Mouse (Mus musculus) limb, embryonic 12.5 days (tissue): Measurements from ENCODE around the gene Dyrk3. TPM values are rescaled to one million over a fixed set of nuclear protein-coding genes. Genes with fewer than 3 reads are reported as not detected.

ENCODE experiments used
- ATAC-seq: fragments of 200-750 bp; cut with Nextera tagmentation; 2 replicates; pipeline ENCODE4 v1.8.0; 2017; ENCODE audit warnings: low read depth, moderate TSS enrichment; ENCODE audit not compliant: insufficient number of reproducible peaks, insufficient read depth, low FRiP score, low TSS enrichment
- H3K27ac ChIP-seq: fragments of 300-500 bp; sonication (generic); 2 replicates; pipeline ENCODE4 v1.5.1; 2016; ENCODE audit warnings: mild to moderate bottlenecking, moderate library complexity
- H3K27me3 ChIP-seq: fragments of 300-500 bp; sonication (generic); 2 replicates; pipeline ENCODE4 v1.6.1; 2016; ENCODE audit warnings: mild to moderate bottlenecking, moderate library complexity
- H3K36me3 ChIP-seq: fragments of 300-500 bp; sonication (generic); 2 replicates; pipeline ENCODE4 v1.6.1; 2016; ENCODE audit warnings: mild to moderate bottlenecking, moderate library complexity
- H3K4me1 ChIP-seq: fragments of 300-500 bp; sonication (generic); replicated peaks from 2 replicates; pipeline ENCODE4 v1.6.1; 2016
- H3K4me2 ChIP-seq: fragments of 300-500 bp; sonication (generic); 2 replicates; pipeline ENCODE4 v1.6.1; 2016; ENCODE audit warnings: mild to moderate bottlenecking, moderate library complexity
- H3K4me3 ChIP-seq: fragments of 300-500 bp; sonication (generic); replicated peaks from 2 replicates; pipeline ENCODE4 v1.5.1; 2016; ENCODE audit warnings: mild to moderate bottlenecking
- H3K9ac ChIP-seq: fragments of 300-500 bp; sonication (generic); replicated peaks from 2 replicates; pipeline ENCODE4 v1.6.1; 2016; ENCODE audit warnings: mild to moderate bottlenecking, moderate library complexity
- H3K9me3 ChIP-seq: fragments of 300-500 bp; sonication (generic); 2 replicates; pipeline ENCODE4 v1.6.1; 2016; ENCODE audit warnings: mild to moderate bottlenecking, moderate library complexity
- WGBS: fragments of 180-500 bp; shearing (Covaris S2); methylation state at CpG from one replicate; pipeline ENCODE4 v1.1.7; 2016; 5-methylcytosine and 5-hydroxymethylcytosine counted together
- polyA plus RNA-seq: library from polyadenylated mRNA; unstranded; fragments of >200 nt; fragmentation: Nextera tagmentation; extraction: Ambion mirVana; gene quantifications from 2 replicates; pipeline ENCODE4 v1.2.1, GENCODE M21; 2016

The Dyrk3 gene
- polyA plus RNA-seq, 1 experiment from 2014 or later = 5.5 TPM

- Histone ChIP-seq H3K27ac (no peak overlapping the region), H3K4me1 (peaks cover 50% of the 10 kb centered on the region), H3K9ac (no peak overlapping the region), H3K9me3 (no peaks in the 10 kb centered on the region), H3K36me3 (no peaks in the 10 kb centered on the region), H3K4me3 (no peak overlapping the region), H3K4me2 (no peak overlapping the region), H3K27me3 (no peaks in the 10 kb centered on the region)
- 71% methylated on average over 1 of the region's 1 CpGs for WGBS
- ATAC-seq = no peak
These were observed 57.5 kb downstream of the Dyrk3 start for GRCm38 (mm10) chr1:131080686-131081085.

GRCm38 (mm10) chr1:131079762-131080161 lies 58.4 kb downstream of the Dyrk3 start:
- Histone ChIP-seq H3K27me3 (no peaks in the 10 kb centered on the region), H3K36me3 (no peaks in the 10 kb centered on the region), H3K9ac (no peak overlapping the region), H3K4me2 (no peak overlapping the region), H3K27ac (no peak overlapping the region), H3K4me3 (no peak overlapping the region), H3K4me1 (peaks cover 50% of the 10 kb centered on the region), H3K9me3 (no peaks in the 10 kb centered on the region)
- WGBS = 58% methylated on average over 4 of the region's 4 CpGs
- ATAC-seq = no peak

- no peaks in the 10 kb centered on the region for H3K36me3 ChIP-seq
- H3K4me3 ChIP-seq = no peak overlapping the region
- H3K9me3 ChIP-seq = no peaks in the 10 kb centered on the region
- H3K9ac ChIP-seq = no peak overlapping the region
- peaks cover 50% of the 10 kb centered on the region for H3K4me1 ChIP-seq
- peak; percentile 72; the same call in 1 of the 2 replicates for ATAC-seq
- H3K27ac ChIP-seq = peak overlapping the region; percentile 74
- no peak overlapping the region for H3K4me2 ChIP-seq
- WGBS = 45% methylated on average over 3 of the region's 3 CpGs
- no peaks in the 10 kb centered on the region for H3K27me3 ChIP-seq
These were observed 59.3 kb downstream of the Dyrk3 start for GRCm38 (mm10) chr1:131078761-131079330.

Other genes starting within 250 kb of the Dyrk3 start
- gene Il20, start 226.9 kb downstream of the Dyrk3 start, polyA plus RNA-seq = not detected in 2 replicates
- not detected in 2 replicates for gene Il19, start 198.2 kb downstream of the Dyrk3 start, polyA plus RNA-seq
- gene Il10, start 118.5 kb downstream of the Dyrk3 start, polyA plus RNA-seq = 0.15 TPM in 1 of 2 replicates, not detected in the other
- gene Mapkapk2, start 40.5 kb downstream of the Dyrk3 start, polyA plus RNA-seq = 56.3 and 58.9 TPM in 2 replicates
- gene Eif2d, start 14.8 kb upstream of the Dyrk3 start, polyA plus RNA-seq = 66.1 and 68.8 TPM in 2 replicates
- gene Rassf5, start 106.9 kb upstream of the Dyrk3 start, polyA plus RNA-seq = 1.3 and 1.5 TPM in 2 replicates
- gene Ikbke, start 141.3 kb upstream of the Dyrk3 start, polyA plus RNA-seq = 2.3 and 2.8 TPM in 2 replicates